Mouse (Mus musculus) kidney, embryonic 14.5 days (tissue): ENCODE results near the gene Ehmt1. TPM values are rescaled to one million over a fixed set of nuclear protein-coding genes. Genes with fewer than 3 reads are reported as not detected.

Experiments
- ATAC-seq: fragments of 200-750 bp; cut with Nextera tagmentation; 2 replicates; pipeline ENCODE4 v1.8.0; 2017; ENCODE audit warnings: moderate number of reproducible peaks, mild to moderate bottlenecking, moderate TSS enrichment, moderate library complexity; ENCODE audit not compliant: low FRiP score, low TSS enrichment
- H3K27ac ChIP-seq: fragments of 300-500 bp; sonication (generic); 2 replicates; pipeline ENCODE4 v1.5.1; 2014; ENCODE audit warnings: low read depth, mild to moderate bottlenecking, low read length, moderate library complexity, mixed read lengths
- H3K27me3 ChIP-seq: fragments of 300-500 bp; sonication (generic); 2 replicates; pipeline ENCODE4 v1.6.1; 2014; ENCODE audit warnings: mild to moderate bottlenecking, low read length; ENCODE audit not compliant: control insufficient read depth, insufficient read depth
- H3K36me3 ChIP-seq: fragments of 300-500 bp; sonication (generic); 2 replicates; pipeline ENCODE4 v1.6.1; 2014; ENCODE audit warnings: low read length, mixed read lengths; ENCODE audit not compliant: control insufficient read depth, insufficient read depth
- H3K4me1 ChIP-seq: fragments of 300-500 bp; sonication (generic); 2 replicates; pipeline ENCODE4 v1.6.1; 2014; ENCODE audit warnings: low read length, mixed read lengths; ENCODE audit not compliant: control insufficient read depth, insufficient read depth
- H3K4me2 ChIP-seq: fragments of 300-500 bp; sonication (generic); replicated peaks from 2 replicates; pipeline ENCODE4 v1.6.1; 2014; ENCODE audit warnings: low read depth, mild to moderate bottlenecking, low read length
- H3K4me3 ChIP-seq: fragments of 300-500 bp; sonication (generic); 2 replicates; pipeline ENCODE4 v1.5.1; 2014; ENCODE audit warnings: mild to moderate bottlenecking, low read length
- H3K9ac ChIP-seq: fragments of 300-500 bp; sonication (generic); 2 replicates; pipeline ENCODE4 v1.6.1; 2014; ENCODE audit warnings: low read depth, mild to moderate bottlenecking, low read length, moderate library complexity
- H3K9me3 ChIP-seq: fragments of 300-500 bp; sonication (generic); 2 replicates; pipeline ENCODE4 v1.6.1; 2016; ENCODE audit warnings: low read length; ENCODE audit not compliant: control insufficient read depth
- WGBS: fragments of 180-500 bp; shearing (Covaris S2); extraction: QIAGEN DNeasy Blood & Tissue Kit; methylation state at CpG from one replicate; pipeline ENCODE4 v1.1.7; 2014; 5-methylcytosine and 5-hydroxymethylcytosine counted together
- polyA plus RNA-seq: library from polyadenylated mRNA; unstranded; fragments of >200 nt; fragmentation: Nextera tagmentation; extraction: Ambion mirVana; gene quantifications from 2 replicates; pipeline ENCODE4 v1.2.1, GENCODE M21; 2014

The Ehmt1 gene
- polyA plus RNA-seq, 1 experiment from 2014 or later, result 101 TPM

DNA sequence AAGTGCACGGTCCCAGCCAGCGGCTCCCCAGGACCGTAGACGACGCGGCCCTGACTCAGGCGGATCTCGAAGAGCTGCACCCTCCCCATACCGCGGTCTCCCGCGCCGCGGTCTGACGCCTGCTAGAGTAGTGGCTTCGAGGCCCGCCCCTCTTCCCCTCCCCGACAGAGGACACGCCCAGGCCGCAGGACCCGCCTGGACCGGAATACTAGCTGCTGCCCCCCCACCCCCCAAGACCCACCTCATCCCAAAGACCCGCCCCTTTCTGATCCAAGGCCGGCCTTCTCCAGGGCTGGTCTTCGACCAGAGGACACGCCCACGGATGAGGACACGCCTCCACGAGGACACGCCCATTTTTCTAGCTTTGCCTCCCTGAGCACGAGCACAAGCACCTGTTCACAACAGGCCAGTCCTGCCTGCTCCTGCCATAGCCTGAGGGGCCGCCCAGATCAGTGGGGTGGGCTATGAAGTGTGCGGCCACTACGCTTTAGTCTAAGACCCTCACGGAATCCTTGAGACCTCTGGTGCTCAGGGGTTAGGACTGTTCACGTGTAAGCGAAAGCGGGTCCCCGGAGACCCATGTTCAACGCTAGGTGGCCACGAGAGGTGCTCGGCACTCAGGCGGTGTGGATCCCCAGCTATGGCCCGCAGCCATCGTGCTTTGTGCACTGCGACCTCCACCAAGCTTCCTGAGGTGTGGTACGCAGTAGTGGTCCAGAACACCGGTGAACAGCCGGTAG is 15.8 kb upstream of the Ehmt1 start, which contains the start of gene Arrdc1:
Gene Arrdc1, minus strand, starts transcription at position 196 of the 740 bp plus-strand sequence.
- H3K9ac ChIP-seq, result peak within 1 kb of the TSS; percentile 66
- H3K27ac ChIP-seq, result peak within 1 kb of the TSS; percentile 73
- no peaks in the 10 kb centered on the region for H3K36me3 ChIP-seq
- H3K9me3 ChIP-seq, result no peaks in the 10 kb centered on the region
- WGBS, result under 1% methylated on average over 49 of the region's 49 CpGs
- H3K4me1 ChIP-seq, result peaks cover 12% of the 10 kb centered on the region; the same call in 1 of the 2 replicates
- ATAC-seq, result peak; percentile 95
- peak within 1 kb of the TSS; percentile 65 for H3K4me3 ChIP-seq
- H3K4me2 ChIP-seq, result peak within 1 kb of the TSS; percentile 95
- H3K27me3 ChIP-seq, result no peaks in the 10 kb centered on the region

DNA sequence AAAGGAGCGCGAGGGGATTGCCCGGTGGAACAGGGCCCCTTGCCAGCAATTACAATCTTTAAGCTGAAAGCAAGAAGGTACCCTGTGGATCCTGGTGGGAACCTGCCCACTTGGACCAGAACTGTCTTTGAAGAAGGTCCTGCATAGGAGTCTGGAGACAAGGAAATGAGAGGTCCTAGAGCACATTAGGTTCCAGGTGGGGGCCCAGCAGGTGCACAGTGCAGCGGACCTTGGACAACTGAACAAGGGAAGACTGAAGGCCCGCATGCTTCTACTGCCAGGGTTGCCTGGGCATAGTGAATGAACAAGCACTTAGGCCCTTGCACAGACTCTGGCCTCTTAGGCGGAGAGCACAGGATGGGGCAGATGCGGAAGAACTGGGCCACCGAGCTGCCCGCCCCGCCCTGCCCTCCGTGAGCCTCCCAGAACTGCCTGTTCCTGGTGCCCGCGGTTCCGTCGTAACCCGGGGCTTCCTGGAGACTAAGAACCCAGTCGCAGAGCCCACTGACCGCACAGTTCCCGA is 15.1 kb upstream of the Ehmt1 start:
- Histone ChIP-seq H3K9ac (peak overlapping the region; percentile 66), H3K4me1 (peaks cover 12% of the 10 kb centered on the region; the same call in 1 of the 2 replicates), H3K9me3 (no peaks in the 10 kb centered on the region), H3K36me3 (no peaks in the 10 kb centered on the region), H3K4me3 (peak overlapping the region; percentile 65), H3K4me2 (peak overlapping the region; percentile 95), H3K27ac (peak overlapping the region; percentile 73), H3K27me3 (no peaks in the 10 kb centered on the region)
- WGBS, result 5% methylated on average over 19 of the region's 19 CpGs
- peak; percentile 56 for ATAC-seq

GRCm38 (mm10) chr2:24929593-24929992 is 10.2 kb upstream of the Ehmt1 start:
- no peak overlapping the region for H3K4me3 ChIP-seq
- H3K4me1 ChIP-seq, result peaks cover 8% of the 10 kb centered on the region; the same call in 1 of the 2 replicates
- H3K27ac ChIP-seq, result no peak overlapping the region
- no peaks in the 10 kb centered on the region; the same call in 1 of the 2 replicates for H3K27me3 ChIP-seq
- 91% methylated on average over 5 of the region's 5 CpGs for WGBS
- no peak overlapping the region for H3K4me2 ChIP-seq
- no peak for ATAC-seq
- H3K36me3 ChIP-seq, result no peaks in the 10 kb centered on the region
- no peak overlapping the region for H3K9ac ChIP-seq
- no peaks in the 10 kb centered on the region for H3K9me3 ChIP-seq

DNA sequence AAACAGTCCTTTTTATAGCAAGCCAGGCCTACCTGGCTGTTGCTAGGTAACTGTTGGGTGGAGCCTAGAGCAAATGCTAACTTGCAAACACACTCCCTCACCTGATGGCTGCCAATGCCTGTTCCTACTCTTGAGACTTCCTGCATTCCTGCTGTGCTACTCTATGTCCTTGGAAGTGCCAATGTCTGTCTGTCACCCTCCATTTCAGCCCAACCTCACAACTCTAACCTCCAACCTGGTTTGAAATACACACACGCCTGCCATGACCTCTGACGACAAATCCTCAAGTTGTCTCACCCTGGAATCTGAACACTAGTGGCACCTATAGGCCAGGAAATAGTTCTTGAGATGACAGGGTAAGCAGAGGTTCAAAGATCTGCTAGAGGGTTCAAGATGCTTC is 9.7 kb upstream of the Ehmt1 start:
- ATAC-seq, result no peak
- H3K4me3 ChIP-seq, result no peak overlapping the region
- H3K27me3 ChIP-seq, result no peaks in the 10 kb centered on the region; the same call in 1 of the 2 replicates
- H3K27ac ChIP-seq, result no peak overlapping the region; the same call in 1 of the 2 replicates
- WGBS, result 62% methylated on average over 2 of the region's 2 CpGs
- H3K9me3 ChIP-seq, result no peaks in the 10 kb centered on the region
- H3K4me1 ChIP-seq, result peaks cover 3% of the 10 kb centered on the region; the same call in 1 of the 2 replicates
- no peak overlapping the region for H3K4me2 ChIP-seq
- H3K9ac ChIP-seq, result no peak overlapping the region
- H3K36me3 ChIP-seq, result no peaks in the 10 kb centered on the region

DNA sequence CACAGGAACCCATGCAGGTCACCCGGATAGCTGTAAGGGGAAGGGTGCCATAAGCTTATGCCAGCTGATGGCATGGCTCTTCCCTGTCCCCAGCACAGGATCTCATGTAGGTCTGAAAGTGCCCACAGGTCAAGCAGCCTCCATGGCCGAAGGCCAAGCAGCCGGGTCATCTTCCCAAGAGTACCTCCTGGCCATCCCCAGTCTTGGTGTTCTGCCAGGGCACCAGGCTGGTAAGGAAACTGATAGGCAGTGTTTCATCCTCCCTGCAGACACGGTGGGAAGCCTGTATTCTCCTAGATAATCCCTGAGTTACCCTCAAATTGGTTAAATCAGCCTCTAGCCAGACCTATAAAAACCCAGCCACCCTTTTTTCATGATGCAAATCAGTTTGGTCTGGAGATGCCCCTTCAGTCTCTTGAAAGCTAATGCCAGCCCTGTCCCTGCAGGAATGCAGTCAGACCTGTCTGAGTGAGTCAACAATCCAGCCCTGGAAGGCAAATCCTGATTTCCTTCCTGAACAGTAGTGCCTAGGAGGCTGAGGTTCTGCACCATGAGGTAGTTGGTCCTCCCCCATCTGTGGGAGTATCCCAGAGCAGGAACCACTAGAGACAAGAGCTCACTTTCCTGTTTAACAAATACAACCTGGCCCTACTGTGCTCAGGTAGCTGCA is 8.5 kb upstream of the Ehmt1 start:
- no peaks in the 10 kb centered on the region for H3K36me3 ChIP-seq
- no peak overlapping the region for H3K9ac ChIP-seq
- no peaks in the 10 kb centered on the region; the same call in 1 of the 2 replicates for H3K27me3 ChIP-seq
- H3K4me3 ChIP-seq, result no peak overlapping the region
- no peaks in the 10 kb centered on the region for H3K4me1 ChIP-seq
- no peaks in the 10 kb centered on the region for H3K9me3 ChIP-seq
- peak overlapping the region; percentile 56 for H3K27ac ChIP-seq
- 0 out of 2 replicates have a peak overlapping the region, but pooled peaks have one; percentile 1 for H3K4me2 ChIP-seq
- WGBS, result 63% methylated on average over 4 of the region's 4 CpGs
- ATAC-seq, result peak; percentile 69; the same call in 1 of the 2 replicates

DNA sequence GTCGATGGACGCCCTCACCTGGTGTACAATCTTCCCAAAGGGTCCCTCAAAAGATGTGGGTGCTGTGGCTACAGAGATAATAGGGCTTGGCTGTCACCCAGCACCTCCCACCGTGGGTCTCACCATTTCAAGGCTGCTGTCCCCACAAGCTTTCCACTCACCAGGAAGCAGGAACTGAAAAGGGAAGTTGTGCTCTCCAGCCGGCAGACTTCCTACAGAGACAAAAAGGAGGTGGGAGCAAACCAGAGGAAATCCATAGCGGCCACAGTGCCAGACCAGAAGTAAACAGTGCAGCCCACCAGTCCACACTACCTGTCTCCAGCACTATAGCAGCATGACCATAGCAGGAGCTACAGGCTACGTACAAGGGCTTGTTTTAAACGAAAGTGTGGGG is 7.5 kb upstream of the Ehmt1 start:
- Histone ChIP-seq H3K27ac (no peak overlapping the region), H3K27me3 (no peaks in the 10 kb centered on the region; the same call in 1 of the 2 replicates), H3K36me3 (no peaks in the 10 kb centered on the region), H3K4me1 (no peaks in the 10 kb centered on the region), H3K9me3 (no peaks in the 10 kb centered on the region), H3K9ac (no peak overlapping the region), H3K4me3 (no peak overlapping the region), H3K4me2 (no peak overlapping the region)
- no peak for ATAC-seq
- 81% methylated on average over 7 of the region's 7 CpGs for WGBS

- WGBS, result 86% methylated on average over 9 of the region's 9 CpGs
- no peak overlapping the region for H3K9ac ChIP-seq
- H3K9me3 ChIP-seq, result no peaks in the 10 kb centered on the region
- H3K4me3 ChIP-seq, result no peak overlapping the region
- no peak overlapping the region for H3K4me2 ChIP-seq
- ATAC-seq, result no peak
- no peaks in the 10 kb centered on the region; the same call in 1 of the 2 replicates for H3K27me3 ChIP-seq
- H3K36me3 ChIP-seq, result no peaks in the 10 kb centered on the region
- H3K4me1 ChIP-seq, result no peaks in the 10 kb centered on the region
- no peak overlapping the region for H3K27ac ChIP-seq
Measured at GRCm38 (mm10) chr2:24926345-24926964, 7.0 kb upstream of the Ehmt1 start.

GRCm38 (mm10) chr2:24925284-24925683 is 5.9 kb upstream of the Ehmt1 start:
- Histone ChIP-seq H3K4me1 (no peaks in the 10 kb centered on the region), H3K9ac (no peak overlapping the region), H3K4me3 (no peak overlapping the region), H3K27me3 (no peaks in the 10 kb centered on the region; the same call in 1 of the 2 replicates), H3K9me3 (no peaks in the 10 kb centered on the region), H3K36me3 (no peaks in the 10 kb centered on the region), H3K4me2 (no peak overlapping the region), H3K27ac (no peak overlapping the region)
- ATAC-seq, result 0 out of 2 replicates have a peak, but pooled peaks have one; percentile 13
- 80% methylated on average over 8 of the region's 8 CpGs for WGBS
